Mouse (Mus musculus) intestine, embryonic 16.5 days (tissue): Measurements from ENCODE around the gene Gm10945. TPM values are rescaled to one million over a fixed set of nuclear protein-coding genes. Genes with fewer than 3 reads are reported as not detected.
A peak's percentile ranks its signal among the peaks of the same experiment; 100 is the strongest.

Experiments used
- ATAC-seq: fragments of 200-750 bp; cut with Nextera tagmentation; 2 replicates; pipeline ENCODE4 v1.8.0; 2017; ENCODE audit warnings: moderate TSS enrichment, moderate library complexity
- H3K27ac ChIP-seq: fragments of 300-500 bp; sonication (generic); 2 replicates; pipeline ENCODE4 v1.5.1; 2014; ENCODE audit warnings: mild to moderate bottlenecking, low read length
- H3K27me3 ChIP-seq: fragments of 300-500 bp; sonication (generic); replicated peaks from 2 replicates; pipeline ENCODE4 v1.6.1; 2014; ENCODE audit warnings: low read length, control low read depth, mixed read lengths; ENCODE audit not compliant: control insufficient read depth, insufficient read depth
- H3K36me3 ChIP-seq: fragments of 300-500 bp; sonication (generic); 2 replicates; pipeline ENCODE4 v1.6.1; 2014; ENCODE audit warnings: low read length, control low read depth; ENCODE audit not compliant: control insufficient read depth, insufficient read depth
- H3K4me1 ChIP-seq: fragments of 300-500 bp; sonication (generic); 2 replicates; pipeline ENCODE4 v1.6.1; 2014; ENCODE audit warnings: low read length, control low read depth, mixed read lengths; ENCODE audit not compliant: control insufficient read depth, insufficient read depth
- H3K4me2 ChIP-seq: fragments of 300-500 bp; sonication (generic); 2 replicates; pipeline ENCODE4 v1.6.1; 2014; ENCODE audit warnings: low read depth, low read length, control low read depth
- H3K4me3 ChIP-seq: fragments of 300-500 bp; sonication (generic); 2 replicates; pipeline ENCODE4 v1.5.1; 2014; ENCODE audit warnings: mild to moderate bottlenecking, low read length
- H3K9ac ChIP-seq: fragments of 300-500 bp; sonication (generic); 2 replicates; pipeline ENCODE4 v1.6.1; 2014; ENCODE audit warnings: low read depth, low read length
- H3K9me3 ChIP-seq: fragments of 300-500 bp; sonication (generic); 2 replicates; pipeline ENCODE4 v1.6.1; 2016; ENCODE audit warnings: low read length, control low read depth; ENCODE audit not compliant: control insufficient read depth
- WGBS: fragments of 180-500 bp; shearing (Covaris S2); extraction: QIAGEN DNeasy Blood & Tissue Kit; methylation state at CpG from one replicate; pipeline ENCODE4 v1.1.7; 2014; 5-methylcytosine and 5-hydroxymethylcytosine counted together
- polyA plus RNA-seq: library from polyadenylated mRNA; unstranded; fragments of >200 nt; fragmentation: Nextera tagmentation; extraction: Ambion mirVana; gene quantifications from 2 replicates; pipeline ENCODE4 v1.2.1, GENCODE M21; 2015

Gene Gm10945
- polyA plus RNA-seq, 1 experiment from 2014 or later = not detected

GRCm38 (mm10) chr10:6694218-6694850, 67.2 kb downstream of the Gm10945 start:
- Histone ChIP-seq H3K27ac (no peak overlapping the region), H3K4me2 (0 out of 2 replicates have a peak overlapping the region, but pooled peaks have one; percentile 4), H3K4me3 (no peak overlapping the region), H3K4me1 (no peaks in the 10 kb centered on the region), H3K27me3 (no peaks in the 10 kb centered on the region), H3K9me3 (no peaks in the 10 kb centered on the region), H3K36me3 (no peaks in the 10 kb centered on the region), H3K9ac (no peak overlapping the region)
- WGBS = 52% methylated on average over 13 of the region's 13 CpGs
- ATAC-seq = no peak

Other genes with a start within 250 kb of the Gm10945 start
- 0.24 and 0.28 TPM in 2 replicates for gene Oprm1, start 3.3 kb downstream of the Gm10945 start, polyA plus RNA-seq